Mouse (Mus musculus) myocyte (in vitro differentiated cells): Measurements from ENCODE around the gene Spsb1. TPM values are rescaled to one million over a fixed set of nuclear protein-coding genes. Genes with fewer than 3 reads are reported as not detected.

Experiments used
- H3K27me3 ChIP-seq: one replicate; pipeline ENCODE4 v1.6.1; 2011; ENCODE audit not compliant: control insufficient read depth, insufficient read depth, insufficient read length
- H3K36me3 ChIP-seq: one replicate; pipeline ENCODE4 v1.6.1; 2011; ENCODE audit not compliant: control insufficient read depth, insufficient read depth
- H3K4me2 ChIP-seq: one replicate; pipeline ENCODE4 v1.6.1; 2011; ENCODE audit warnings: low read depth, control low read depth
- H3K4me3 ChIP-seq: one replicate; pipeline ENCODE4 v1.5.1; 2011; ENCODE audit warnings: mild to moderate bottlenecking, control low read depth, moderate library complexity
- H3K79me2 ChIP-seq: one replicate; pipeline ENCODE4 v1.6.1; 2011; ENCODE audit not compliant: control insufficient read depth, insufficient read depth
- H3ac ChIP-seq: one replicate; pipeline ENCODE4 v1.6.1; 2011; ENCODE audit not compliant: control insufficient read depth, insufficient read length
- CEBPB ChIP-seq: IDR thresholded peaks from 2 replicates; pipeline ENCODE4 v1.6.1; 2011; ENCODE audit warnings: mild to moderate bottlenecking, moderate library complexity; ENCODE audit not compliant: poor library complexity, insufficient read depth, severe bottlenecking
- E2F4 ChIP-seq: IDR thresholded peaks from one replicate; pipeline ENCODE4 v1.6.1; 2011; ENCODE audit warnings: mild to moderate bottlenecking, control low read depth, moderate library complexity; ENCODE audit not compliant: insufficient read depth
- MAX ChIP-seq: IDR thresholded peaks from one replicate; pipeline ENCODE4 v1.6.1; 2011; ENCODE audit warnings: low read depth, mild to moderate bottlenecking, control low read depth
- MYOD1 ChIP-seq, 3 experiments: IDR thresholded peaks; one replicate each; pipeline ENCODE4 v1.6.1; 2011; ENCODE audit warnings: control low read depth in 2 of 3, low read depth in 2 of 3, mild to moderate bottlenecking in 2 of 3, moderate library complexity in 1 of 3; ENCODE audit not compliant: insufficient read length in 2 of 3, control insufficient read depth in 1 of 3
- MYOG ChIP-seq, 3 experiments: IDR thresholded peaks; one replicate each; pipeline ENCODE4 v1.6.1; 2011; ENCODE audit warnings: control low read depth in 2 of 3, low read depth in 2 of 3, mild to moderate bottlenecking in 2 of 3; ENCODE audit not compliant: insufficient read length in 2 of 3, control insufficient read depth in 1 of 3, insufficient read depth in 1 of 3
- POLR2A ChIP-seq: IDR thresholded peaks from one replicate; pipeline ENCODE4 v1.6.1; 2011; ENCODE audit warnings: low read depth, mild to moderate bottlenecking, control low read depth, moderate library complexity; ENCODE audit not compliant: insufficient read length
- POLR2AphosphoS2 ChIP-seq: IDR thresholded peaks from one replicate; pipeline ENCODE4 v1.6.1; 2011; ENCODE audit warnings: low read depth, control low read depth; ENCODE audit not compliant: insufficient read length
- REST ChIP-seq: IDR thresholded peaks from one replicate; pipeline ENCODE4 v1.6.1; 2011; ENCODE audit warnings: mild to moderate bottlenecking, control low read depth, moderate library complexity; ENCODE audit not compliant: insufficient read depth, insufficient read length
- SRF ChIP-seq: IDR thresholded peaks from one replicate; pipeline ENCODE4 v1.6.1; 2011; ENCODE audit warnings: low read depth; ENCODE audit not compliant: control insufficient read depth, insufficient read length
- TCF12 ChIP-seq: IDR thresholded peaks from one replicate; pipeline ENCODE4 v1.6.1; 2011; ENCODE audit warnings: mild to moderate bottlenecking, control low read depth; ENCODE audit not compliant: poor library complexity, insufficient read depth, severe bottlenecking
- TCF3 ChIP-seq: IDR thresholded peaks from one replicate; pipeline ENCODE4 v1.6.1; 2011; ENCODE audit warnings: low read depth, control low read depth; ENCODE audit not compliant: insufficient read length
- USF1 ChIP-seq: IDR thresholded peaks from one replicate; pipeline ENCODE4 v1.6.1; 2011; ENCODE audit warnings: low read depth, mild to moderate bottlenecking, control low read depth, moderate library complexity
- polyA plus RNA-seq: library from polyadenylated mRNA; unstranded; fragments of >200 nt; fragmentation: generic; extraction: Trizol; gene quantifications from one replicate; pipeline ENCODE4 v1.2.1, GENCODE M21; 2012; ENCODE audit warnings: missing spikeins

Gene Spsb1
- polyA plus RNA-seq, 1 experiment = 22.6 TPM

GRCm38 (mm10) chr4:149875296-149875695, 79.5 kb downstream of the Spsb1 start:
- no peaks in the 10 kb centered on the region for H3K27me3 ChIP-seq
- H3K4me3 ChIP-seq = no peak overlapping the region
- H3K79me2 ChIP-seq = no peaks in the 10 kb centered on the region
- H3ac ChIP-seq = no peak overlapping the region
- H3K4me2 ChIP-seq = peak overlapping the region; percentile 24
- TF ChIP-seq E2F4 (no peak), MAX (no peak), TCF12 (no peak), CEBPB (no peak), MYOD1 (IDR thresholded peaks at IDR 0.05; ENCODE audit: control insufficient read depth in 1 of 3, insufficient read length in 2 of 3, low read depth in 2 of 3) (no peak), USF1 (no peak), REST (no peak), SRF (no peak), POLR2A (no peak), POLR2AphosphoS2 (no peak), MYOG (IDR thresholded peaks at IDR 0.05; ENCODE audit: control insufficient read depth in 1 of 3, insufficient read depth in 1 of 3, insufficient read length in 2 of 3, low read depth in 2 of 3) (no peak), TCF3 (no peak)
- H3K36me3 ChIP-seq = no peaks in the 10 kb centered on the region

- no peak overlapping the region for H3K4me3 ChIP-seq
- no peak overlapping the region for H3K4me2 ChIP-seq
- no peaks in the 10 kb centered on the region for H3K79me2 ChIP-seq
- TF ChIP-seq SRF (no peak), MYOG (IDR thresholded peaks at IDR 0.05; ENCODE audit: control insufficient read depth in 1 of 3, insufficient read depth in 1 of 3, insufficient read length in 2 of 3, low read depth in 2 of 3) (no peak), CEBPB (no peak), POLR2A (no peak), E2F4 (no peak), TCF12 (no peak), MYOD1 (IDR thresholded peaks at IDR 0.05; ENCODE audit: control insufficient read depth in 1 of 3, insufficient read length in 2 of 3, low read depth in 2 of 3) (no peak), REST (no peak), USF1 (no peak), MAX (no peak), TCF3 (no peak), POLR2AphosphoS2 (no peak)
- H3ac ChIP-seq = no peak overlapping the region
- H3K36me3 ChIP-seq = no peaks in the 10 kb centered on the region
- no peaks in the 10 kb centered on the region for H3K27me3 ChIP-seq
These were observed 82.6 kb downstream of the Spsb1 start for GRCm38 (mm10) chr4:149872236-149872635.

- Histone ChIP-seq H3K36me3 (no peaks in the 10 kb centered on the region), H3K4me2 (no peak overlapping the region), H3K4me3 (no peak overlapping the region), H3K79me2 (no peaks in the 10 kb centered on the region), H3ac (no peak overlapping the region), H3K27me3 (no peaks in the 10 kb centered on the region)
- no peak for TF ChIP-seq CEBPB
These were observed 83.3 kb downstream of the Spsb1 start for GRCm38 (mm10) chr4:149871582-149871981.

GRCm38 (mm10) chr4:149871014-149871413, 83.8 kb downstream of the Spsb1 start:
- Histone ChIP-seq H3K4me2 (no peak overlapping the region), H3K27me3 (no peaks in the 10 kb centered on the region), H3ac (no peak overlapping the region), H3K36me3 (no peaks in the 10 kb centered on the region), H3K4me3 (no peak overlapping the region), H3K79me2 (no peaks in the 10 kb centered on the region)
- TF ChIP-seq SRF (no peak), POLR2A (no peak), MYOD1 (IDR thresholded peaks at IDR 0.05; ENCODE audit: control insufficient read depth in 1 of 3, insufficient read length in 2 of 3, low read depth in 2 of 3) (peak in 1 of 3 experiments; percentile 36), POLR2AphosphoS2 (no peak)

- TF ChIP-seq USF1 = no peak
- no peak for TF ChIP-seq MYOG (IDR thresholded peaks at IDR 0.05; ENCODE audit: control insufficient read depth in 1 of 3, insufficient read depth in 1 of 3, insufficient read length in 2 of 3, low read depth in 2 of 3)
- no peak for TF ChIP-seq REST
- TF ChIP-seq MYOD1 (IDR thresholded peaks at IDR 0.05; ENCODE audit: control insufficient read depth in 1 of 3, insufficient read length in 2 of 3, low read depth in 2 of 3) = no peak
- Histone ChIP-seq H3ac (no peak overlapping the region), H3K4me3 (no peak overlapping the region), H3K79me2 (no peaks in the 10 kb centered on the region), H3K4me2 (no peak overlapping the region), H3K36me3 (no peaks in the 10 kb centered on the region), H3K27me3 (no peaks in the 10 kb centered on the region)
These were observed 84.4 kb downstream of the Spsb1 start for GRCm38 (mm10) chr4:149870412-149870811.

- Histone ChIP-seq H3K4me2 (no peak overlapping the region), H3ac (no peak overlapping the region), H3K27me3 (no peaks in the 10 kb centered on the region), H3K4me3 (no peak overlapping the region), H3K36me3 (no peaks in the 10 kb centered on the region), H3K79me2 (no peaks in the 10 kb centered on the region)
- TF ChIP-seq E2F4 (no peak), TCF3 (no peak), USF1 (no peak), POLR2A (no peak)
These were observed 86.1 kb downstream of the Spsb1 start for GRCm38 (mm10) chr4:149868725-149869124.
